In genomic region chr5:31053728-31054127, GRCm38 (mm10) we compare ENCODE assay signal across 11 mouse cellular contexts. TPM values are rescaled to one million over a fixed set of nuclear protein-coding genes. Genes with fewer than 3 reads are reported as not detected.
DNase-seq lines count a peak whose midpoint lies in the region; ATAC-seq and TF ChIP-seq lines count a peak whose summit lies in the region.
"Not testable (repeated sequence)": the region's sequence is repeated elsewhere in the genome, so short reads cannot be mapped to it uniquely, and the experiment has no call there.
"Had no signal": no experiment of that assay in that cellular context is flagged by ENCODE, and none has a peak within 500 bp of the region (broad histone marks: within the 10 kb centered on the region; RNA-seq: fewer than 3 reads in every experiment).

No protein-coding gene starts in this region.

- H3K4me3 ChIP-seq in forebrain, embryonic 11.5 days (ENCODE audit: low read depth, low read length), result peak overlapping the region; percentile 65; the same call in 1 of the 2 replicates
- H3K4me3 ChIP-seq in heart, embryonic 14.5 days (ENCODE audit: control insufficient read depth in 1 of 2, insufficient read depth in 1 of 2, low read depth in 1 of 2, low read length in 2 of 2), result peak overlapping the region in 1 of 2 experiments; percentile 51; a peak in 1 of 4 replicates
- H3K4me3 ChIP-seq in limb, embryonic 11.5 days (ENCODE audit: low read depth, low read length), result 0 out of 2 replicates have a peak overlapping the region, but pooled peaks have one; percentile 73
- peak overlapping the region; percentile 73 for H3K4me3 ChIP-seq in lung, embryonic 14.5 days (ENCODE audit: low read depth, low read length)
- H3K4me3 ChIP-seq in midbrain, embryonic 16.5 days (ENCODE audit: low read depth, low read length), result peak overlapping the region; percentile 75
- not testable (repeated sequence) for H3K4me3 ChIP-seq in testis, adult 2 months (ENCODE audit: control insufficient read depth, low read depth, low read length)

- not testable (repeated sequence) for TF ChIP-seq POLR2A in brain, embryonic 14.5 days (IDR thresholded peaks at IDR 0.05; ENCODE audit: borderline replicate concordance, extremely low read depth, insufficient read depth, insufficient read length, poor library complexity, severe bottlenecking); testis, adult 2 months (IDR thresholded peaks at IDR 0.05; ENCODE audit: control insufficient read depth, low read depth, low read length)

- H3K36me3 ChIP-seq in forebrain, embryonic 11.5 days (ENCODE audit: control insufficient read depth, insufficient read depth, low read length); limb, embryonic 11.5 days (ENCODE audit: control insufficient read depth, insufficient read depth, low read length); midbrain, embryonic 16.5 days (ENCODE audit: control insufficient read depth, insufficient read depth, low read length); testis, adult 2 months (ENCODE audit: control insufficient read depth, insufficient read depth, low read length): not testable (repeated sequence)
- H3K36me3 ChIP-seq in heart, embryonic 14.5 days (ENCODE audit: control insufficient read depth, insufficient read depth, low read length), result peaks cover 24% of the 10 kb centered on the region
- H3K36me3 ChIP-seq in lung, embryonic 14.5 days (ENCODE audit: insufficient read depth), result peaks cover 22% of the 10 kb centered on the region

- WGBS in forebrain, embryonic 11.5 days, result 58% methylated on average over 4 of the region's 4 CpGs
- WGBS in heart, embryonic 14.5 days, result 68% methylated on average over 4 of the region's 4 CpGs
- 63% methylated on average over 4 of the region's 4 CpGs for WGBS in limb, embryonic 11.5 days
- 50% methylated on average over 4 of the region's 4 CpGs for WGBS in lung, embryonic 14.5 days
- 31% methylated on average over 4 of the region's 4 CpGs for WGBS in midbrain, embryonic 16.5 days

- not testable (repeated sequence) for TF ChIP-seq CTCF in brain, embryonic 14.5 days (IDR thresholded peaks at IDR 0.05; ENCODE audit: borderline replicate concordance, extremely low read depth, insufficient read depth, insufficient read length); lung, embryonic 14.5 days (IDR thresholded peaks at IDR 0.05; ENCODE audit: low read depth); testis, adult 2 months (IDR thresholded peaks at IDR 0.05; ENCODE audit: control insufficient read depth, insufficient read depth, insufficient replicate concordance, low read depth, low read length)

- H3K27me3 ChIP-seq in forebrain, embryonic 11.5 days (ENCODE audit: control insufficient read depth, insufficient read depth, low read length); heart, embryonic 14.5 days (ENCODE audit: control insufficient read depth, insufficient read depth, low read length); limb, embryonic 11.5 days (ENCODE audit: control insufficient read depth, insufficient read depth, low read length); lung, embryonic 14.5 days (ENCODE audit: insufficient read depth, low read length); midbrain, embryonic 16.5 days (ENCODE audit: control insufficient read depth, insufficient read depth, low read depth, low read length); testis, adult 2 months (ENCODE audit: control insufficient read depth, insufficient read depth, low read length): not testable (repeated sequence)

- not testable (repeated sequence) for ATAC-seq in forebrain, embryonic 11.5 days (replicated peaks; ENCODE audit: low FRiP score); heart, embryonic 14.5 days (ENCODE audit: insufficient number of reproducible peaks, insufficient read depth, low FRiP score, low read depth); limb, embryonic 11.5 days (ENCODE audit: insufficient number of reproducible peaks, low FRiP score, low TSS enrichment, low read depth); lung, embryonic 14.5 days (ENCODE audit: insufficient read depth); midbrain, embryonic 16.5 days

- H3K4me2 ChIP-seq in forebrain, embryonic 11.5 days (ENCODE audit: low read depth, low read length, severe bottlenecking), result peak overlapping the region; percentile 93
- H3K4me2 ChIP-seq in heart, embryonic 14.5 days (ENCODE audit: low read length), result peak overlapping the region; percentile 76
- peak overlapping the region; percentile 85 for H3K4me2 ChIP-seq in limb, embryonic 11.5 days (ENCODE audit: low read depth, severe bottlenecking)
- H3K4me2 ChIP-seq in lung, embryonic 14.5 days, result peak overlapping the region; percentile 78
- peak overlapping the region; percentile 94 for H3K4me2 ChIP-seq in midbrain, embryonic 16.5 days (ENCODE audit: low read length)

- H3K4me1 ChIP-seq in forebrain, embryonic 11.5 days (replicated peaks; ENCODE audit: control insufficient read depth, insufficient read depth, low read length); limb, embryonic 11.5 days (ENCODE audit: control insufficient read depth, insufficient read depth, low read length); lung, embryonic 14.5 days (ENCODE audit: insufficient read depth): not testable (repeated sequence)
- H3K4me1 ChIP-seq in heart, embryonic 14.5 days (ENCODE audit: control insufficient read depth in 2 of 2, insufficient read depth in 2 of 2, low read length in 2 of 2), result peaks cover 3 to 16% of the 10 kb centered on the region in 2 experiments; a peak in 3 of 4 replicates
- peaks cover 19% of the 10 kb centered on the region for H3K4me1 ChIP-seq in midbrain, embryonic 16.5 days (ENCODE audit: control insufficient read depth, insufficient read depth, low read length)
- peaks cover 12% of the 10 kb centered on the region for H3K4me1 ChIP-seq in testis, adult 2 months (ENCODE audit: control insufficient read depth, insufficient read depth, low read length)

- not testable (repeated sequence) for H3K9me3 ChIP-seq in forebrain, embryonic 11.5 days (ENCODE audit: control insufficient read depth, low read length); heart, embryonic 14.5 days (ENCODE audit: control insufficient read depth, low read length); limb, embryonic 11.5 days (ENCODE audit: control insufficient read depth, low read length); lung, embryonic 14.5 days (ENCODE audit: low read depth, low read length); midbrain, embryonic 16.5 days (replicated peaks; ENCODE audit: control insufficient read depth, low read length, poor library complexity, severe bottlenecking)

- peak; percentile 25 for DNase-seq in brain, embryonic 14.5 days (ENCODE audit: low read depth)
- DNase-seq in forebrain, embryonic 11.5 days (ENCODE audit: low spot score); limb, embryonic 11.5 days (ENCODE audit: low spot score): not testable (repeated sequence)
- DNase-seq in hindlimb bud, embryonic 11.5 days (ENCODE audit: extremely low spot score, low read depth, low spot score), result peak; percentile 10
- peak; percentile 8 for DNase-seq in lung, embryonic 14.5 days

- H3K9ac ChIP-seq in forebrain, embryonic 11.5 days (ENCODE audit: low read length), result peak overlapping the region; percentile 89; the same call in 1 of the 2 replicates
- peak overlapping the region; percentile 76; the same call in 1 of the 2 replicates for H3K9ac ChIP-seq in heart, embryonic 14.5 days (ENCODE audit: low read length)
- not testable (repeated sequence) for H3K9ac ChIP-seq in limb, embryonic 11.5 days (ENCODE audit: low read length)
- peak overlapping the region; percentile 67 for H3K9ac ChIP-seq in lung, embryonic 14.5 days
- peak overlapping the region; percentile 65 for H3K9ac ChIP-seq in midbrain, embryonic 16.5 days (ENCODE audit: low read depth, low read length)

- H3K27ac ChIP-seq in forebrain, embryonic 11.5 days (ENCODE audit: low read depth, low read length), result peak overlapping the region; percentile 37; the same call in 1 of the 2 replicates
- H3K27ac ChIP-seq in heart, embryonic 14.5 days (replicated peaks in 1 of 2; ENCODE audit: control insufficient read depth in 1 of 2, insufficient read depth in 1 of 2, low read depth in 2 of 2, low read length in 2 of 2), result peak overlapping the region in 1 of 2 experiments; percentile 59; a peak in 1 of 4 replicates
- H3K27ac ChIP-seq in limb, embryonic 11.5 days (replicated peaks; ENCODE audit: low read depth, low read length); midbrain, embryonic 16.5 days (ENCODE audit: low read length): not testable (repeated sequence)
- H3K27ac ChIP-seq in lung, embryonic 14.5 days (ENCODE audit: low read depth), result peak overlapping the region; percentile 73
- peak overlapping the region; percentile 37; the same call in 1 of the 2 replicates for H3K27ac ChIP-seq in testis, adult 2 months (ENCODE audit: control insufficient read depth, insufficient read depth, low read depth, low read length)

RNA-seq across cellular contexts. Expression of gene Cad, which starts 0.9 kb away (rescaled TPM):
- polyA plus RNA-seq in brain, embryonic 14.5 days (2012; rRNA removed), result 33.8 and 34.0 TPM in 2 replicates
- 44.3 and 55.4 TPM in 2 replicates for polyA plus RNA-seq in forebrain, embryonic 11.5 days (2014; fragmentation: Nextera tagmentation; extraction: Ambion mirVana)
- polyA plus RNA-seq in heart, embryonic 14.5 days (2014; fragmentation: Nextera tagmentation; extraction: Ambion mirVana), result 13.3 and 14.3 TPM in 2 replicates
- 33.7 and 36.1 TPM in 2 replicates for polyA plus RNA-seq in limb, embryonic 11.5 days (2014; fragmentation: Nextera tagmentation; extraction: Ambion mirVana)
- 38.0 and 43.4 TPM in 2 replicates for polyA plus RNA-seq in lung, embryonic 14.5 days (2014; fragmentation: Nextera tagmentation; extraction: Ambion mirVana)
- polyA plus RNA-seq in midbrain, embryonic 16.5 days (2015; fragmentation: Nextera tagmentation; extraction: Ambion mirVana), result 14.5 and 14.8 TPM in 2 replicates
- polyA plus RNA-seq in testis, adult 2 months (2012; rRNA removed), result 11.2 and 14.0 TPM in 2 replicates

RNA-seq across cellular contexts. Expression of gene Slc5a6, which starts 5.0 kb away (rescaled TPM):
- polyA plus RNA-seq in brain, embryonic 14.5 days (2012; rRNA removed), result 40.7 and 44.5 TPM in 2 replicates
- polyA plus RNA-seq in forebrain, embryonic 11.5 days (2014; fragmentation: Nextera tagmentation; extraction: Ambion mirVana), result 10.8 and 10.9 TPM in 2 replicates
- 6.5 and 7.2 TPM in 2 replicates for polyA plus RNA-seq in heart, embryonic 14.5 days (2014; fragmentation: Nextera tagmentation; extraction: Ambion mirVana)
- 8.0 and 8.6 TPM in 2 replicates for polyA plus RNA-seq in limb, embryonic 11.5 days (2014; fragmentation: Nextera tagmentation; extraction: Ambion mirVana)
- 7.2 and 8.0 TPM in 2 replicates for polyA plus RNA-seq in lung, embryonic 14.5 days (2014; fragmentation: Nextera tagmentation; extraction: Ambion mirVana)
- polyA plus RNA-seq in midbrain, embryonic 16.5 days (2015; fragmentation: Nextera tagmentation; extraction: Ambion mirVana), result 29.4 and 30.3 TPM in 2 replicates
- 5.4 and 6.2 TPM in 2 replicates for polyA plus RNA-seq in testis, adult 2 months (2012; rRNA removed)

RNA-seq across cellular contexts. Expression of gene Atraid, which starts 5.6 kb away (rescaled TPM):
- polyA plus RNA-seq in brain, embryonic 14.5 days (2012; rRNA removed), result 122 and 154 TPM in 2 replicates
- polyA plus RNA-seq in forebrain, embryonic 11.5 days (2014; fragmentation: Nextera tagmentation; extraction: Ambion mirVana), result 81.8 and 86.4 TPM in 2 replicates
- polyA plus RNA-seq in heart, embryonic 14.5 days (2014; fragmentation: Nextera tagmentation; extraction: Ambion mirVana), result 142 and 156 TPM in 2 replicates
- polyA plus RNA-seq in limb, embryonic 11.5 days (2014; fragmentation: Nextera tagmentation; extraction: Ambion mirVana), result 75.0 and 83.9 TPM in 2 replicates
- 148 and 159 TPM in 2 replicates for polyA plus RNA-seq in lung, embryonic 14.5 days (2014; fragmentation: Nextera tagmentation; extraction: Ambion mirVana)
- 171 and 182 TPM in 2 replicates for polyA plus RNA-seq in midbrain, embryonic 16.5 days (2015; fragmentation: Nextera tagmentation; extraction: Ambion mirVana)
- polyA plus RNA-seq in testis, adult 2 months (2012; rRNA removed), result 38.7 and 47.7 TPM in 2 replicates

RNA-seq across cellular contexts. Expression of gene Dnajc5g, which starts 52.4 kb away (rescaled TPM):
- polyA plus RNA-seq in brain, embryonic 14.5 days (2012; rRNA removed), result not detected in 2 replicates
- polyA plus RNA-seq in forebrain, embryonic 11.5 days (2014; fragmentation: Nextera tagmentation; extraction: Ambion mirVana), result not detected in 2 replicates
- not detected in 2 replicates for polyA plus RNA-seq in heart, embryonic 14.5 days (2014; fragmentation: Nextera tagmentation; extraction: Ambion mirVana)
- not detected in 2 replicates for polyA plus RNA-seq in limb, embryonic 11.5 days (2014; fragmentation: Nextera tagmentation; extraction: Ambion mirVana)
- polyA plus RNA-seq in lung, embryonic 14.5 days (2014; fragmentation: Nextera tagmentation; extraction: Ambion mirVana), result not detected in 2 replicates
- not detected in 2 replicates for polyA plus RNA-seq in midbrain, embryonic 16.5 days (2015; fragmentation: Nextera tagmentation; extraction: Ambion mirVana)
- 172 and 183 TPM in 2 replicates for polyA plus RNA-seq in testis, adult 2 months (2012; rRNA removed)
- polyA plus RNA-seq: CD4-positive, CD25-positive, alpha-beta regulatory T cell, adult 4 months; frontal cortex, adult 2 months; small intestine, adult 2 months had no signal

RNA-seq across cellular contexts. Expression of gene Slc30a3, which starts 54.3 kb away (rescaled TPM):
- polyA plus RNA-seq in brain, embryonic 14.5 days (2012; rRNA removed), result 21.2 and 31.6 TPM in 2 replicates
- 0.79 and 1.2 TPM in 2 replicates for polyA plus RNA-seq in forebrain, embryonic 11.5 days (2014; fragmentation: Nextera tagmentation; extraction: Ambion mirVana)
- 0.26 and 0.43 TPM in 2 replicates for polyA plus RNA-seq in heart, embryonic 14.5 days (2014; fragmentation: Nextera tagmentation; extraction: Ambion mirVana)
- polyA plus RNA-seq in limb, embryonic 11.5 days (2014; fragmentation: Nextera tagmentation; extraction: Ambion mirVana), result 0.20 TPM in 1 of 2 replicates, not detected in the other
- 0.38 TPM in 1 of 2 replicates, not detected in the other for polyA plus RNA-seq in lung, embryonic 14.5 days (2014; fragmentation: Nextera tagmentation; extraction: Ambion mirVana)
- 15.6 and 18.0 TPM in 2 replicates for polyA plus RNA-seq in midbrain, embryonic 16.5 days (2015; fragmentation: Nextera tagmentation; extraction: Ambion mirVana)
- 311 and 315 TPM in 2 replicates for polyA plus RNA-seq in testis, adult 2 months (2012; rRNA removed)
- polyA plus RNA-seq: CD4-positive, CD25-positive, alpha-beta regulatory T cell, adult 4 months had no signal
